Mouse (Mus musculus): ENCODE results near the gene Gm20708.

Gm20708 gene

DNA sequence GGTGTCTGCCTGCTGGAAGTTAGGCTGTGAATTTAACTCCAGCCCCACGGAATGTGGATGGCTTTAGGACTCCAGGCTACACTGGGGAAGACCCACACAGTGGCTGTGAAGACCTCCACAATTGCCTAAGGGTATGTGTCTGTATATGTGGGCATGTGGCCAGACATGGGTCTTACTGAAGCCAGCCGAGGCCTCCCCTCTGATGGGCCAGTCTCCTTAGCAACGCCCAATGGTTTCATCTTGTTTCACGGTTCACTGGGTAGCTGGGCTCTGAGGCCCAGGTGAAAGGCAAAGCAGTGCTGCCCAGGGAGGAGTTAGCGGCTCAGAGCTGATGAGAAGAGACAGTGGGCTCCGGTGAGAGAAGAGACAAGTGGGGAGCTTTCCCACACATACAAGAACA is 56.5 kb downstream of the Gm20708 start:
- no peak for DNase-seq (ENCODE audit: low spot score in 2 of 2)

DNA sequence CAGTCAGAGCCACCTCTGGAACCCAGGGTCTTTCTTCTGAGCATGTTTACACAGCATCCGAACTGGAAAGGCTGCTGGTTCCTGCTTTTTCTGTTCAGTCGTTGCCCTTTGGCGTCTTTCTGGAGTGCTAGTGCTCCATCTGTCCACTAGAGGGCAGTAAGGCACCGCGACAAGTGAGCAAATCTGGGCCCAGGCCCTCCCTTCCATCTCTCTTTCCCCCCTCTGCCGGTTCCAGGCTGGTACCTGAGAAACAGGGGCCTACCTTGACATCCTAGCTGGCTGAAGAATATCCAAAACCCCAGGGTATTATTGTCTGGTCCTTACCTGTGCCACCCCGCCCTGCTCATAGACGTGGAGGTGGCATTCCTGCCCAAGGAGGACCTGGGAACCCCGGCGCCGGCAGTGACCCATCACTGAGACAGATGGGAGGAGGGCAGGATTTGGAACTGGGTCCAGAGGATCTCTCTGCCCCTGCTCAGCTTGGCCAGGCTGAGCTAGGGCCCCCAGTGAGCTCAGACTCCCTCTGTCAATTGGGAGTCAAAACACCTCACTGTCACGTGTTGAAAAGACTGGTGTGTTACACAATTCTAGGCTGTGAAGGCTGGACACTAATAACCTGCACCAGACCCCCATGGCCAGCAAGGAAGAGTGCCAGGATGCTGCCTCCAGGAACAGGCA is 61.4 kb downstream of the Gm20708 start:
- peak; percentile 35 to 57 for DNase-seq (ENCODE audit: low spot score in 2 of 2)

DNA sequence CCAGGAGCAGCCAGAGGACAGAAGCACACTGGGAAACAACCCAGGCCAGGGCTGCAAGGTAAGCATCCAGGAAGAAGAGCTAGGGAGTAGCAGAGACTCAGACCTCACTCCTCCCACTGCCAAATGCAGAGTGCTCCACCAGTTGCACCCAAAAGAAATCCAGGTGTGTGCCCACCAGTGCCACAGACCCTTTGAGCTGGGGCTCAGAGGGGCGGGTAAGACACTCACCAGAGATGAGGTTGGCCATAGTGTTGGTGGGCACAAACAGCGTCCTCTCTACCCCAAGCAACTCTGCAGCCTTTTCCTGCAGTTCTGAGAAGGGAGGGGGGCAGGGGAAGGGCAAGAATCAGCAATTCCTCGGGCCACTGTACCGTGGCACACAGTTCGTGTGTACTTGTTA is 61.9 kb downstream of the Gm20708 start:
- no peak for DNase-seq (ENCODE audit: low spot score in 2 of 2)

DNA sequence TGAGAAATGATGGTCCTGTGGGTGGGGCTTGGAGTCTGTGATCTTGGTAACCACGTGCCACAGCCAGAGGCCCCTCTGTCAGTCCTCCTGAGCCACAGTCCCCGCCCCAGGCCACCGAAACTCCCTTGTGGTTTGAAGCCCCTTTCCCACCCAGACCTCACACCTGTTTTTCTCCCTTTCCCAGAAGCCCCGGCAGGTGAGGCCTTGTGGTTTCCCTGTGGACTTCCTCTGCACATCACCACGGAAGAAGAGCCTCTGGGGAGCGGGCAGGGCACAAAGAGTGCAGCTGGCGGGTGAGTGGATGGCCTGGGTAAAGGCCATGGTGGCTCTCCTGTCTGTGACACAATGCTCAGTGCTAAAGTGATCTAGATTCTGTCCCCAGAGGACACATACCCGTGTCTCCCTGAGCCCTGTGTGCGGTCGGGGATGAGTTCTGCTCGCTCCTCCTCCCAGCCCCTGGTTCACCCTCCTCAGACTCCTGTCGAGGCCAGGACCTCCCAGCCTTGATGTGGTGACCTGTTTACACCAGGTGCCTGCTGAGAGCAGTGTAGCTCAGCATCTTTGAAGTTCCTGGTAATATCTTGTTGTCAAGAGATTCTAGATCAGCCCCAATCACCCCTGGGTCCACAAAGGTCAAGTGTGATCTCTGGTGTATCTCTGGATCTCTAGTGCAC is 62.6 kb downstream of the Gm20708 start:
- no peak for DNase-seq (ENCODE audit: low spot score in 2 of 2)

DNA sequence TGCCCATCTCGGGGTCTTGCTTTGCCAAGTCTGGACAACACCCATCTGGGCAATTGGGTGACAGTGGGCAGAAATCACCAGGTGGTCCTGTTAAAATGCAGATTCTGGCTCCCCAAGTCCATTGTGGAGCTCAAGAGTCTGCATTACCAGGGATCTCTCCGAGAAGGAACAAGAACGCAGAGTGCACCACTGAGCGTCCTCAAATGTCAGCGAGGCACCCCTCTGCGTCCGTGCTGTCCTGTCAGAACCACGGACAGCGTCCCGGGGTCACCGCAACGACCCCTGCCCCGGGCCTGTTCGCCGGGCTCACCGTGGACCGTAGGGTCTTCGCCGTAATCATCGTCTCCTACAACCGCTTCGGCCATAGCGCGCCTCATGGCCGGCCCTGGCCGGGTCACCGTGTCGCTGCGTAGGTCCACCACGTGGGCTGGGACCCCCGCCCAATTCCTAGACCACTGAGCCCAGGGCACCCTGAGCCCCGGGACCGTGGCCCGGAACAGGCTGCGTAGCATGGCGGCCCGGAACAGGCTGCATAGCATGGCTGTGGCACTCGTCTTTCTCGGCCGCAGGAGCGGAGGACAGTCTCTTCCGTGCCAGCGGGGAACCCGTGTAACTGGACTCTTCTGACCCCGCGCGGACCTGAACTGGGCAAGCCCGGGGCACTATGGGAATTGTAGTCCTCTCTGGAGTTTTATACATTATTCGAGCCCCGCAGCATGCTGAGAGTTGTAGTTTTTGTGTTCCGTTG is 63.6 kb downstream of the Gm20708 start, which contains the start of gene Tha1:
TSS of gene Tha1 (minus strand) at position 621 of the 748 bp plus-strand sequence.
- peak; percentile 66 to 80 for DNase-seq (ENCODE audit: low spot score in 2 of 2)

DNA sequence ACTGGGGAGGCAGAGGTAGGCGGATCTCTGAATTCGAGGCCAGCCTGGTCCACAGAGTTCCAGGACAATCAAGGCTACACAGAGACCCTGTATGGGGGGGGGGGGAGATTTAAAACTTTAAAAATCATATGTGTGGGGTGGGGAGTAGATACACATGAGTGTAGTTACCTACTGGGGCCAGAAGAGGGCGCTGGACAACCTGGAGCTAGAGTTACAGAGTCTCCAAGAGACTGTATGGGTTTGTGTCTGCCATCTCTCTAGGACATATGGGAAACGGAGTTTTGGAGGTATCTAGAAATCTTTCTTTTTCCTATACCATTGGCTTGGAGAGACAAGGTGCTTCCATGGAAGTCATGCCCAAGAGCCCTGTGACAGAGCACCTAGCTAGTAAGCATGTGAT is 65.0 kb downstream of the Gm20708 start:
- DNase-seq (ENCODE audit: low spot score in 2 of 2): no peak

DNA sequence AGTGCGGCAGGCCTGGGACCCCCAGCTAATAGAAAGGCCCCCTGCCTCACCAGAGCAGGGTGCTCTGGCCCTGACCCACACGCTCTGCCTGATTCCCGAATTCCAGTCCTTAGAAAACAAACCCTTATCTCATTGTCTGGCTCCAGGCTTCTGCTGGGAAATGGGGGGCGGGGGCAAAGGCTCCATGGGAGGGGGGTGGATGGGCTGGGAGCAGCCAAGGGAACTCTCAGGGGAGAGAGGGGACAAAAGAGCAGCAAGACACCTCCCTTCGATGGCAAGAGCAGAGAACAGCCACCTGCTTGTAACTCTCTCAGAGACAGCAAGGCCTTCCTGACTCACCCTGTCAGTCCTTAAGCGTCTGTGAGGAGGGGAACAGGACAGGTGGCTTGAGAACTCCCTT is 66.2 kb downstream of the Gm20708 start:
- no peak for DNase-seq (ENCODE audit: low spot score in 2 of 2)

DNA sequence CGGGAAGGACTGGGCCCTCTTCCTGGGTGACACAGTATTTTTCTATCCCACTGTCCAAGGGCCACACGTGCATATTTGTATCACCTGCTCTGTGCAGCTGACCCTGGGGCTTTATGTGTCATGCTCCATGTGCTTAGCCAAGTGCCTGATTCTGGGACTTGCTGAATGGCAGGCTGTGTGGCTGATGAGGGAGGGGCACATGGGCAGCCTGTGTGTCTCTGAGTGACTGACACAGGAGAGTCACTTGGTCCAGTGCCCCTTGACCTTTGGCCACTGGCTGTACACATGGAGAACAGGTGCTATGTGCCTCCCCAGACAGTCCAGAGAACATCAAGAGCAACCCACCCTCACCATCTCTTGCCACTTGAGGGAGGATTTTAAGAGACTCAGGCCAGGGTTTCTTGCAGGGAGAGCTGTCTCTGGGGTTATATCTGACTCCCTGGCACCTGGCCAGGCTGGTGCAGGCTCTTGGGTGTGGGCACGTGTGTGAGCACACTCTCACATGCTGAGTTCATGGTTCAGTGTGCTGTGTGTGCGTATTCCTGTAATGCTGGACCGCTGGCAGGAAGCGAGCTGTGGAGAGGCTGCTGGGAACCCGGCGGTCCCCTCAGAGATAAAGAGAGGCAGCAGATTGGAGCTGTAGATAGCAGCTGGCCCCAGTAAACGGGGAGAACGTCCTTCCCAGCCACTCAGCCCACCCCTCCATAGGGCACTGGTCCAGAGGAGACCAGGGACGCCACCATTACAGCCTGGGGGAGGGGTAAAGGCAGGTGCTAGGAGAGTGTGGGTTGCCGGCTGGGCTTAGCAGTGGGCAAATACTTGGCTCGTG is 68.7 kb downstream of the Gm20708 start:
- DNase-seq (ENCODE audit: low spot score in 2 of 2): no peak

DNA sequence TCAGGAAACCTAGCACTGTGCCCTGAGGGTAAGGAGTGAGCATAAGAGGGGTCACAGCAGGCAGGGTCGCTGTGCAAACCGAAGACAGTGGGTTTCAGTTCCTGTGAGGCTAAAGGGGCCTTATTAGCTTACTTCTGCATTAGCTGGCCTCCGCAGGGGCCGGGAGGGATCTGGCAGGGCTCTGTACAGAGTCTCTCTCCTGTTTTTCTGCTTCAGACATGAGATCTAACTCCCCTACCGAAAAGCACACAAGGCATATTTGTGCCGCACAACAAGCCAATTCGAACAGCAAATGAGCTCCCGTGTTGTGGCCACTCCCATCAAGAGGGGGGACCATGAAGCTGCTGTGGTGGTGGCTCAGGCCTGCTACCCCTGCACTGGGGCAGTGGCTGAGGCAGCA is 69.4 kb downstream of the Gm20708 start:
- no peak for DNase-seq (ENCODE audit: low spot score in 2 of 2)

DNA sequence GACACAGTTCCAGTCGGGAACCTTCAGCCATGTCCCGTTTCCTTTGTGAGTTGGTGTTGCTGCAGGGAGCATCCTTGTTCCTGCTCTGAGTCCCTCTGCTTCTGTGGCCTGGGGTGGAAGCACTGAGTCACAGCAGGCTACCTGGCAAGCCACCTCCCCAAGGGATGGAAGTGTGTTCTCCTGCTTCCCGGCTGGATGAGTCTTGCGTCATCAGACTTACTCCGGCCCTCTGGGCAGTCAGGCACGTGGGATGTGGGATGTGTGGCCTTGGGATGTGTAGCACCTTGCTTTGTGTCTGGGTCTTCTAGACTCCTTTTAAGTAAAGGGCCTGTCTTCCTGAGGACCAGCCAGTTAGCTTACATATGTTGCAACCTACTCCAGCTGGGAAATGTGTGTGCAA is 70.2 kb downstream of the Gm20708 start:
- DNase-seq (ENCODE audit: low spot score in 2 of 2): no peak

DNA sequence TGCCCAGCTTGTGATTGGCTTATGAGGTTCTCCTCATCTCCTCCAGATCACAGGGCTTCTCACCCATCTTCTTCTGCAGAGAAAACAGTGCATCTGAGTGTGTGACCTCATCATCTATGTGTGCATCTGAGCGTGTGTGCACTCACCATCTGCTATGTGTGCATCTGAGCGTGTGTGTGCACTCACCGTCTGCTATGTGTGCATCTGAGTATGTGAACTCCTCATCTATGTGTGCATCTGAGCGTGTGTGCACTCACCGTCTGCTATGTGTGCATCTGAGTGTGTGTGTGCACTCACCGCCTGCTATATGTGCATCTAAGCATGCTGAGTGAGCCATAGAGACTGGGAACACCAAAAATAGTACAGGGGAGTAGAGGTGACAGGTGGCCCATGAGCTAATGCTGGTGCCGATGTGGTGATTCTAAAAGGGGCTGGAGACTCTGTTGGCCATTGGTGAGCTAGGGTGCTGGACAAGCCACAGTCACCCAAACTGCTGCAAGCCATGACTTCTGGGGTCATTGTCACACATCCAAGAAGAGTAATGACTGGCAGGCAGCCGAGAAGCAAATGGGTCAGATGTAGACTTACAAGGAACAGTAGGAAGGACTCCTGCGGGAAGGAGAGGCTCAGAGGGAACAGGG is 71.0 kb downstream of the Gm20708 start:
- DNase-seq (ENCODE audit: low spot score in 2 of 2): no peak

DNA sequence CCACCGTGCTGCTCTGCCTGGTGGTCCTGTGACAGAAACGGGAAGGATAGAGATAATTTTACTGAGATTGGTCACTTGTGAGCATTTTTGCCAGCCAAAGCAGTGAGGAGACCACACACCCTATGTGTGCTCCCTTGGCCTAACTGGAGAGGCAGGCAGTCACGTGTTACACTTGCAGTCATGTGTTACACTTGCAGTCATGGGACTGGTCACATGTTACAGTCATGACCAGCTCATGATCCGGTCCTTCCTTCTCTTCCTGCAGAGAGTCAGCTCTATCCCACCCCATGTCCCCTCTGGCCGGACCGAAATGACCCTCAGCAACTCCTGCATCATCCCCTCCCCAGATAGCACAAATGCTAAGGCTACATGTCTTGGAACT is 71.5 kb downstream of the Gm20708 start:
- DNase-seq (ENCODE audit: low spot score in 2 of 2): no peak

DNA sequence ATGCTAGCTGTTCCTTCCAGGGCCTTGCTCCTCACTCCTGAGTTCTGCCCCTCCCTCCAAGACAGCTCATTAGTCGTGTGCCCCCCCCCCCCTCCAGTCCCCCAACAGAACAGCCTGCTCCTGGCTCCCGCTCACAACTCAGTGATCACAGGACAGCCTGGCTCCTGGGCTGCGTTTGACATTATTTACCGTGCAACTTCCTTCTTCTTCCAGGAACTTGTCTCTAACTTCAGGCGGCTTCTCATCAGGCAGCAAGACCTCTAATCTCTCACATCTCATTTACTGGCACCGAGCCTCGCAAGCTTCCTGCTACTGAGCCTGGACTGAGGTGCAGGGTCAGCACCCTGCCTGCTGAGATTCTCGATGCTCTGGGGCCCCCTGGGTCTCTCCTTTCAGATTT is 72.3 kb downstream of the Gm20708 start:
- DNase-seq (ENCODE audit: low spot score in 2 of 2): peak; percentile 43 to 52

DNA sequence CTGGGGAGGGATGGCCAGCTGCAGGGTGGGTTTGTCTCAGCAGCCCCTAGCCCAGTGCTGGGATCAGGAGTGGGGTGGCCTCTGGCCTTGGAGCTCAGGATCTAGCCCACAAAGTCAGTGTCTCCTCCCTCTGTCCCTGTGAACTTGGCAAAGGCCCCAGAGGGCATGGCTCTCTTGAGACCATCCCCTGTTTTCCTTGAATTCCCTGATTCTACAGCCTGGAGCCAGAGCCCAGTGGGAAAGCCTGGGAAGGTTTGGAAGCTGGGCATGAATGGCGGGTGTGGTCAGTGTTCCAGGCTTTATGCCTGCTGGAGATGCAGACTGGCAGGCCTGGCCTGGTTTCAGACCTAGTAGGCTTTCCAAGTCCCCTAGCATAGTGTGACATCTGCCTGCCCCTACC is 72.7 kb downstream of the Gm20708 start:
- no peak for DNase-seq (ENCODE audit: low spot score in 2 of 2)

DNA sequence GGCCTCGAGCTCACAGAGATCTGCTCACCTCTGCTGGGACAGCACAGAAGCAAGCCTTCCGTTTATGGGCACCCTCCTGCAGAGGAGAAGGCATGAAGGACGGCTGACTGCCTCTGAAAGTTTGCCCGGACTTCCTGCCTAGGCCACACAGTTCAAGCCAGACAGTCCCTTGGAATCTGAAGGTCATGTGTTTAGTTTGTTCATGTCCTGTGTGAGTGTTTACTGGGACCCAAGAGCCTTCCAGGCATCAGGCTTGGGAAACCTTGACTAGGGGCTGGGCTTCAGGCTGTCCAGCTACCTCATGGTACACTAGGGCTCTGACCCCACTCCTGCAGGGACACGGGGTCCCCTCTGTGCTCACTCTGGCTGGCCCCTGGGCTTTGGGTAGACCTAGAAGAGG is 76.5 kb downstream of the Gm20708 start:
- no peak for DNase-seq (ENCODE audit: low spot score in 2 of 2)

DNA sequence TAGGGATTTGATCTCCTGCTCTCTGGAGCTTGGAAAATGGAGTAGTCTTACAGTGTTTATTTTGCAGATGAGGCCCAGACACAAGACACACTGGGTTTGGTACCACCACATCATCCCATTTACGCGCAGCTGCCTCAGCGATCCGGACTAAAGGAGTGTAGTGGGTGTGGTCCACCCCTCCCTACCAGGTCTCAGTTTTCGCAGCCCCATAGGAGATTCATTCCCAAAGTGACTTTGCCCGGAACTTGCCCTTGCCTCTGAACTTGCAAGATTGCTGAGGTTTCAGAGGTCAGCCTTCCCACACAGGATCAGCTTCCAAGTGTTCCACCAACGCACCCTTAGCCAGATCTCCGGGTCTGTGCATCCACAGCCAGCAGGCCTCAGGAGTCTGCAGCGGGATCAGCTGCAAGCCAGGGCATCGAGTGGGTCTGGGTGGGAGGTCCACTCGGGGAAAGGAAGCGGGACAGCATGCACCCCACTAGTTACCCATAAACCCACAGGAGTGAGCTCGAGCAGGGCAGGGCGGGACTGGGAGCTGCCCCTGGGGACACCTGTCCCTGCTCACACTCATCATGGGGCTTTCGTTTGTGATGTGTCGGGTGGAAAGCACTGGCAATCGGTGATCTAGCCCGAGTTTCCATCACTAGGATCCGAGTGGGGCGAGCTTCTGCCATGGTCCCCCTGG is 78.8 kb downstream of the Gm20708 start:
- no peak for DNase-seq (ENCODE audit: low spot score in 2 of 2)

DNA sequence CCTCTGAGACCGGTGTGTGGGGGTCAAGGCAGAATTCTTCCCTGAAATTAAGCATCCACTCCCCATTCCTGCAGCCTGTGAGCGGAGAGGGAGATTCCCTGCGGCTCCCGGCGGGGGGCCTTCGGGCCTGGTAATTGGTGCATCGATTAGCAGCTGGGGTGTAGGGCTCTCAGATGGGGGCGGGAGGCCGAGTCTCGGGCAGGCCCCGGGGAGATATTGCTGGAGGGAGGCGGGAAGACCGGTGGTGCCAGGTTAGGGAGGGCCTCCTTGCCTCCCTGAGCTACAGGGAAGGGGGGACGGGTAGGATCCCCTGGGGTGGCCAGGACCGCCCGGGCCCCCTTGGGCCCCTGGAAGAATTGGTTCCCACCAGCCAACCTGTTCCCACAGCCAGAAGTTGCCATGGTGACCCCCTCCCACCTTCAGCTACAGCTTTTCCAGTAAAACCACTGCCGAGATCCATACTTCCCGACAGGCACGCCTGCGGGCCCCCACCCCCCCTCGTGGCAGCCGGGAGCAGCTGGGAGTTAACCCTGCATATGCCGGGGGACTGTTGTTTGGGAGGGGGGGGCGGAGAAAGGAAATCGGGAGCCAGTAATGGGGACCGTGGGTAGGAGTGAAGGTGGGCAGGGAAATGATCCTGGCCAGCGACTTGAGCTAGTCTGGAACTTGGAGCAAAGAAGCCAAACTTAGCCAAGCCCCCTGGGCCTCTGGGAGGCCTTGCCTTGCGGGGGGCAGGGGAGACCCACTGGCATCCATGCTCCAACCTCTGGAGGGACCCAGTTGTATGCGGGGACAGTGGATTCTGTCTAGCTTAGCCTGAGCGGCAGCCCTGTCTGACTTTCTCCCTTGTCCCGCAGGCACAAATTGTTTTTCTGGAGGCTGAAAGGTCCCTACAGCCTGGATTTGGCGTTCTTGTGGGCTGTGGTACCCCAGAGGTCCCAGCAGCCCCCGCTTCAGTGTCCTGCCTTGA is 79.7 kb downstream of the Gm20708 start:
- DNase-seq (ENCODE audit: low spot score in 2 of 2): no peak

All from urinary bladder, adult 18-20 months (tissue).